ENCODE assay signal across 32 mouse cellular contexts in the genomic region with DNA sequence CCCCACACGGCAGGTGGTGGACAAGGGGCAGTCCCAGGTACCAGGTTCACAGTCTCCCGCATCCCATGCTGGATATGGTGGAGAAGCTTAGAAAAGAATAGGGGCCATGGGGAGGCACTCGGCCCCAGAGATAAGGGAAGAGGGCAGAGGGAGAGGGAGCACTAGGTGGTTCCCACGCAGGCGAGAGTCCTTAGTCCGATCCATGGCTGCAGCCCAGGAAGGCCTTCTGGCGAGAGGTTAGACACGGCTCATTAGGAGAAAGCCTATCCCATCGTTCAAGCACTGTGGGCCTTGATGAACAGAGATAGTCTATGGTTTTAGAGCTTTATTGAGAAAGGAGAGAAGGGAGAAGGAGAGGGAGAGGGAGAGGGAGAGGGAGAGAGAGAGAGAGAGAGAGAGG. TPM values are rescaled to one million over a fixed set of nuclear protein-coding genes. Genes with fewer than 3 reads are reported as not detected.
DNase-seq lines count a peak whose midpoint lies in the region; ATAC-seq and TF ChIP-seq lines count a peak whose summit lies in the region.
"Had no signal": no experiment of that assay in that cellular context is flagged by ENCODE, and none has a peak within 500 bp of the region (broad histone marks: within the 10 kb centered on the region; RNA-seq: fewer than 3 reads in every experiment).

No protein-coding gene starts in this region.

- no peaks in the 10 kb centered on the region for H3K27me3 ChIP-seq in hindbrain, postnatal 0 days (ENCODE audit: insufficient read depth, low read length)
- H3K27me3 ChIP-seq in hindbrain, embryonic 16.5 days (replicated peaks; ENCODE audit: control insufficient read depth, insufficient read depth, low read length), result no peaks in the 10 kb centered on the region
- H3K27me3 ChIP-seq: embryonic facial prominence, embryonic 12.5 days; embryonic facial prominence, embryonic 15.5 days; heart, embryonic 12.5 days; heart, embryonic 15.5 days; hindbrain, embryonic 13.5 days had no signal

- H3K9me3 ChIP-seq in hindbrain, postnatal 0 days (ENCODE audit: low read length), result no peaks in the 10 kb centered on the region
- no peaks in the 10 kb centered on the region for H3K9me3 ChIP-seq in hindbrain, embryonic 16.5 days (ENCODE audit: control insufficient read depth, low read length)
- H3K9me3 ChIP-seq: embryonic facial prominence, embryonic 12.5 days; embryonic facial prominence, embryonic 15.5 days; heart, embryonic 12.5 days; heart, embryonic 15.5 days; hindbrain, embryonic 10.5 days; hindbrain, embryonic 13.5 days had no signal

- no peak overlapping the region for H3K9ac ChIP-seq in hindbrain, postnatal 0 days (replicated peaks; ENCODE audit: low read length)
- H3K9ac ChIP-seq in hindbrain, embryonic 16.5 days (ENCODE audit: low read depth, low read length), result no peak overlapping the region
- H3K9ac ChIP-seq: embryonic facial prominence, embryonic 12.5 days; embryonic facial prominence, embryonic 15.5 days; forebrain, postnatal 0 days; heart, embryonic 12.5 days; heart, embryonic 15.5 days; hindbrain, embryonic 13.5 days had no signal

- ATAC-seq in hindbrain, postnatal 0 days, result peak; percentile 38; the same call in 1 of the 2 replicates
- ATAC-seq in hindbrain, embryonic 16.5 days, result no peak
- ATAC-seq: CD4-positive, CD25-positive, alpha-beta regulatory T cell, adult 4 months; forebrain, embryonic 14.5 days; forebrain, postnatal 0 days; intestine, postnatal 0 days had no signal

- DNase-seq in cerebellum, adult 18-20 months, result peak; percentile 48 to 60
- DNase-seq in cerebellum, adult 11 months, result no peak
- no peak for DNase-seq in hindbrain, postnatal 0 days (ENCODE audit: low spot score)
- DNase-seq in cerebellum, postnatal 14 days, result peak; percentile 42 to 47
- DNase-seq in testis, postnatal 10 days (ENCODE audit: low spot score), result no peak
- DNase-seq in B cell, adult 2 months, result no peak
- DNase-seq: adrenal gland, adult 2 months; adrenal gland, postnatal 14 days; forebrain, postnatal 0 days; gastrocnemius, adult 2 months; gastrocnemius, postnatal 25 days; heart, adult 18-20 months; heart, postnatal 10 days; heart, postnatal 36 days; kidney, adult 2 months had no signal

- no peaks in the 10 kb centered on the region for H3K4me1 ChIP-seq in hindbrain, postnatal 0 days (ENCODE audit: insufficient read depth, low read length)
- no peaks in the 10 kb centered on the region for H3K4me1 ChIP-seq in hindbrain, embryonic 16.5 days (ENCODE audit: control insufficient read depth, insufficient read depth, low read depth, low read length)
- H3K4me1 ChIP-seq: embryonic facial prominence, embryonic 12.5 days; embryonic facial prominence, embryonic 15.5 days; heart, embryonic 12.5 days; heart, embryonic 15.5 days had no signal

- TF ChIP-seq CTCF in hindbrain, postnatal 0 days (IDR thresholded peaks at IDR 0.05; ENCODE audit: low read depth), result no peak

- 59% methylated on average over 9 of the region's 9 CpGs for WGBS in hindbrain, postnatal 0 days
- 66% methylated on average over 9 of the region's 9 CpGs for WGBS in hindbrain, embryonic 16.5 days

- H3K27ac ChIP-seq in hindbrain, postnatal 0 days, result no peak overlapping the region
- H3K27ac ChIP-seq in hindbrain, embryonic 16.5 days (ENCODE audit: low read depth, low read length), result no peak overlapping the region
- H3K27ac ChIP-seq: embryonic facial prominence, embryonic 12.5 days; embryonic facial prominence, embryonic 15.5 days; gastrocnemius, adult 2 months; heart, embryonic 15.5 days; hindbrain, embryonic 10.5 days; hindbrain, embryonic 13.5 days had no signal

- H3K4me3 ChIP-seq in hindbrain, postnatal 0 days (ENCODE audit: low read length), result no peak overlapping the region
- no peak overlapping the region for H3K4me3 ChIP-seq in hindbrain, embryonic 16.5 days (ENCODE audit: low read length)
- H3K4me3 ChIP-seq: embryonic facial prominence, embryonic 12.5 days; embryonic facial prominence, embryonic 15.5 days; gastrocnemius, adult 2 months; heart, embryonic 12.5 days; heart, embryonic 15.5 days; hindbrain, embryonic 10.5 days; hindbrain, embryonic 13.5 days had no signal

- H3K4me2 ChIP-seq in hindbrain, postnatal 0 days (ENCODE audit: low read depth, low read length), result no peak overlapping the region
- no peak overlapping the region for H3K4me2 ChIP-seq in hindbrain, embryonic 16.5 days (ENCODE audit: low read length)
- H3K4me2 ChIP-seq: embryonic facial prominence, embryonic 12.5 days; embryonic facial prominence, embryonic 15.5 days; heart, embryonic 12.5 days; heart, embryonic 15.5 days; hindbrain, embryonic 13.5 days had no signal

- H3K36me3 ChIP-seq in hindbrain, postnatal 0 days (ENCODE audit: insufficient read depth, low read length), result no peaks in the 10 kb centered on the region
- no peaks in the 10 kb centered on the region for H3K36me3 ChIP-seq in hindbrain, embryonic 16.5 days (ENCODE audit: control insufficient read depth, insufficient read depth, low read length)
- H3K36me3 ChIP-seq: embryonic facial prominence, embryonic 12.5 days; embryonic facial prominence, embryonic 15.5 days; heart, embryonic 12.5 days; heart, embryonic 15.5 days; hindbrain, embryonic 10.5 days; hindbrain, embryonic 13.5 days had no signal

RNA-seq across cellular contexts. Expression of a gene that starts 16.1 kb away (rescaled TPM):
- 0.65 and 2.2 TPM in 2 replicates for total RNA-seq in hindbrain, postnatal 0 days (2014; rRNA removed)
- polyA plus RNA-seq in hindbrain, postnatal 0 days (2015; fragmentation: Nextera tagmentation; extraction: Ambion mirVana), result not detected in 2 replicates
- polyA plus RNA-seq in hindbrain, embryonic 16.5 days (2015; fragmentation: Nextera tagmentation; extraction: Ambion mirVana), result 0.19 TPM in 1 of 2 replicates, not detected in the other
- total RNA-seq: adrenal gland, adult 2 months; adrenal gland, postnatal 14 days; forebrain, postnatal 0 days; gastrocnemius, adult 2 months; gastrocnemius, postnatal 25 days; heart, adult 18-20 months; heart, postnatal 10 days; heart, postnatal 36 days; MEL had no signal
- polyA plus RNA-seq: adrenal gland, adult 2 months; brain, embryonic 14.5 days; C2C12; CD4-positive, CD25-positive, alpha-beta regulatory T cell, adult 4 months; embryonic facial prominence, embryonic 12.5 days; embryonic facial prominence, embryonic 15.5 days; forebrain, embryonic 11.5 days; forebrain, embryonic 14.5 days; forebrain, postnatal 0 days; heart, embryonic 12.5 days; heart, embryonic 15.5 days; hindbrain, embryonic 10.5 days; hindbrain, embryonic 13.5 days; intestine, embryonic 14.5 days; intestine, postnatal 0 days; kidney, adult 2 months; kidney, embryonic 14.5 days had no signal

RNA-seq across cellular contexts. Expression of a gene that starts 20.9 kb away (rescaled TPM):
- 1.5 and 1.9 TPM in 2 replicates for total RNA-seq in hindbrain, postnatal 0 days (2014; rRNA removed)
- 0.19 TPM in 1 of 2 replicates, not detected in the other for polyA plus RNA-seq in hindbrain, postnatal 0 days (2015; fragmentation: Nextera tagmentation; extraction: Ambion mirVana)
- polyA plus RNA-seq in hindbrain, embryonic 16.5 days (2015; fragmentation: Nextera tagmentation; extraction: Ambion mirVana), result not detected in 2 replicates
- total RNA-seq: adrenal gland, adult 2 months; adrenal gland, postnatal 14 days; forebrain, postnatal 0 days; gastrocnemius, adult 2 months; gastrocnemius, postnatal 25 days; heart, adult 18-20 months; heart, postnatal 10 days; heart, postnatal 36 days; MEL had no signal
- polyA plus RNA-seq: adrenal gland, adult 2 months; C2C12; CD4-positive, CD25-positive, alpha-beta regulatory T cell, adult 4 months; embryonic facial prominence, embryonic 12.5 days; embryonic facial prominence, embryonic 15.5 days; forebrain, embryonic 11.5 days; forebrain, embryonic 14.5 days; forebrain, postnatal 0 days; frontal cortex, adult 2 months; heart, embryonic 12.5 days; heart, embryonic 15.5 days; hindbrain, embryonic 10.5 days; hindbrain, embryonic 13.5 days; intestine, embryonic 14.5 days; kidney, adult 2 months; kidney, embryonic 14.5 days had no signal

Comparison
In these comparisons a context has a peak if more than half of its experiments do, and no peak if none do; other contexts are left out.
1. DNase-seq: peak in cerebellum, adult 18-20 months (2 of 2) and cerebellum, postnatal 14 days (2 of 2); none in cerebellum, adult 11 months (single experiment), hindbrain, postnatal 0 days (single experiment), testis, postnatal 10 days (single experiment) and B cell, adult 2 months (0 of 2).